Mouse (Mus musculus) embryo, embryonic 11 days (tissue): ENCODE data around the gene Sp1.

Experiments used
- DNase-seq: peaks from one replicate; pipeline ENCODE4 v3.0.0-alpha.2; 2015

Gene Sp1

DNA sequence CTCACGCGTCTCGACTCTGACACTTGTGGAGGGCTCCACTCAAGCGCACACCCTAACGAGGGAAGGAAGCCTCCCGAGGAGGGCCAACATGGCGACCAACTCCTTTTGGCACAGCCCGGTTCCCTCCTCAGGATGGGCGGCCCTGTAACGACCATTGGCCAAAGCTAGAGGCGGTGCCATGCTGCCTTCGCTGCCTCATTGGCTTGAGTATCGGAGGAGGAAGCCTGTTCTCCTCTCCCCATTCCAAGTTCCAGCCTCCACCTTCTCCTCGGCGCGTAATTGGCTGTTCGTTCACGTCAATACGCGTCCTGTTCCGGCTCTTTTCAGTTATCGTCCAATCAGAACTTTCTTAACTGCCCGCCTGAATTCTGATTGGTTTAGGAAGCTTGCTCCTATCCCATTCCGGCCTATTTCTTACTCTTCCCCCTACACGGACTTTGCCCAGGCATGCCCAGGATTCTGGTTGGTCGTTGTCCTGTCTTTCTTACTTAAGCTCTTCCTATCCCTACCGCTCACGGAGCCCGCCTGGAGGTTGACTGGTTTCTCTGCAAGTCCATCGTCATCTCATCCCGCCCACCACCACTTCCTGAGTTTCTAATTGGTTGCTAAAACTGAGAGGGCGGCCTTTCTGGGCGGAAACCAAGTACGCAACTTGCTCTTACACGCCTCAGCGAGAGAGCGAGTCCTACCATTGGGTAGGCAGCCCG is at the start of gene Sp1:
Gene Sp1, plus strand, starts transcription at position 655 of the 707 bp plus-strand sequence.
- peak; percentile 99 for DNase-seq

- peak; percentile 64 for DNase-seq
These were observed 49.2 kb upstream of the Sp1 start for GRCm38 (mm10) chr15:102356501-102357325.

GRCm38 (mm10) chr15:102358126-102358525 is 47.8 kb upstream of the Sp1 start:
- peak; percentile 62 for DNase-seq

- peak; percentile 7 for DNase-seq
These were observed 47.1 kb upstream of the Sp1 start for GRCm38 (mm10) chr15:102358834-102359233.

DNA sequence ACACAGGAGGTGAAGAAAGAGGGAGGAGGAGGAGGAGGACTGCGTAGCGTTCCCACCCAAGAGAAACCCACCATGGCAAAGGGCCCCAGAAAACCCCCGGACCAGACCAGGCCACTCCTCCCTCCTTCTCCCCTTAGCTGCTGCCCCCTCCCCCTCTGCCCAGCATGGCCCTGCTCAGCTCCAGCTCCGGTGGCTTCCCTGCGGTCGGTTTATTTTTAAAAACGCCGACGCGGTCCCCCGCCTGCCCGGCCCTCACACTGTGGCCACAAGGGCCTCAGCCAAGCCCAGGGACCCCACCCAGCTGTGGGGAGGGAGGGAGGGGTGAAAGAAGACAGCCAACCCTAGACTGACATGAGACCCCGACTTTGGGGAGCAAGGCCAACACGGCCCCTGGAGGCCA is 43.3 kb upstream of the Sp1 start:
- DNase-seq: peak; percentile 46

DNA sequence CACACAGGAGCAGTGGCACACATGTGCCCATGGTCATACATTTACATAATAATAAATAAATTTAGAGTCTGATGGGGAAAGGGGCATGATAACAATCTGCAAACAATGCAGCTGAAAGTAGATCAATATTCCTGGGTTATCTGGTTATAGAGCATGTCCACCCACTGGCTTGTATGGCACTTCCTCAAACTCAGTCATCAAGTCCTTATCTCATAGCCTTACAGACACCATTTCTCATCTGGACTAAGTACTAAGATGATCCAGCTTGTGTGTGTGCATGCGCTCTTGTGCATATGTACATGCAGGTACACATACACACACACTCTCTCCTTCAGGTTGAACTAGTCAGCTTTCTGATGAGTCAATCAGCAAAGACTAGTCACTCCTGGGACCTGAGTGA is 41.3 kb upstream of the Sp1 start:
- DNase-seq: no peak

GRCm38 (mm10) chr15:102366238-102366637 is 39.7 kb upstream of the Sp1 start:
- no peak for DNase-seq

- peak; percentile 63 for DNase-seq
These were observed 39.1 kb upstream of the Sp1 start, which contains the start of gene Sp7 for GRCm38 (mm10) chr15:102366733-102367344. Gene Sp7, minus strand, starts transcription at chr15:102367182.

DNA sequence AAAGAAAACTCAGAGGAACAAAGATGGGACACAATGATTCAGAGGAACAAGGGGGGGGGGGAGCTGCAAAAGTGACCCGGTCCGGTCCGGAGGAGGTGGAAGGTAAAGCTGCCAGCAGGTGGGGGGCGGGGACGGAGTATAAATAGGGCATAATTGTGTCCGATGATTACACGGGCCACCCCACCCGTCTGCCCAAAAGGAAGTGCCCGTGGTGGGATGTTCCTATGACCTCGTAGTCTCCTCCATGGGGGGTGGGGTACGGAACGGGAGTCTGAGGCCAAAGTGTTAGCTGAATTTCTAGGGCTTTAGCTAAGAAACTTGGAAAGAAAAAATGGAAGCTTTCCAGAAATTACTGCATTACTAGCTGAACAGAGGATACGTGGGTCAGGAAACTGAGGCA is 36.0 kb upstream of the Sp1 start:
- peak; percentile 10 for DNase-seq

- DNase-seq: peak; percentile 65
These were observed 35.2 kb upstream of the Sp1 start for GRCm38 (mm10) chr15:102370727-102371126.

DNA sequence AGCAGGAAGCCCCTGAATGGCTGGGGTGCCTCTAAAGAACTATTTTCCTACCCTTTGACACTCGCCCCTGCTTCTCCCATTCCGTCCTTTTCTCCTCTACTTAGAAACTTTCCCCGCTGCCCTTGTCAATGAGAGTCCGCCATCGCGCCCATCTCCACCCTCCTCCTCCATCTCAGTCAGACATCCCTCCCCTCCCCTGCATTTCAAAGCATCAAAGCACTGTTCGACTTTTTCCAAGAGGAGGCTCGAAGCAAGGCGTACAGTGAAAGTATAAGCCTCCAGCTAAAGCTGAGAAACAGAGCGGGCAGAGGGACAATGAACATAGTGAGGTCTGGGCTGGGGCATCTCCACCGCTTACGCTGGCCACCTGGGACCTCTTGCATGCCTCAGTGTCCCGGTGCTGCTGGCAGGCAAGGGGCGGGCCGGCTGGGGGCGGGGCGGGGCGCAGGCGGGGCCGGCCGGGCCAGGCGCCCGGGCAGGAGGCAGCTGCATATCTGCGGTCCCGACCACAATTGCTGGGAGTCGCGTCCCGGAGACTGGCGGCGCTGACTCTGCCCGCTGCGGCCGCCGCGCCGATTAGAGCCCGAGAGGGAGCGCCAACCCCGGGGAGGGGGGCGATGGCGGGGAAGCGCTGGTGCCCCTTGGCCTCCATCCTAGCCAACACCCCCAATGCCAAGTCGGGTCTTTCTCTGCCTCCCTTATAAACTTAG is 29.3 kb upstream of the Sp1 start:
- DNase-seq: peak; percentile 78

GRCm38 (mm10) chr15:102377163-102377543 is 28.8 kb upstream of the Sp1 start:
- DNase-seq: peak; percentile 94

GRCm38 (mm10) chr15:102377810-102378262 is 28.1 kb upstream of the Sp1 start:
- DNase-seq: peak; percentile 70

DNA sequence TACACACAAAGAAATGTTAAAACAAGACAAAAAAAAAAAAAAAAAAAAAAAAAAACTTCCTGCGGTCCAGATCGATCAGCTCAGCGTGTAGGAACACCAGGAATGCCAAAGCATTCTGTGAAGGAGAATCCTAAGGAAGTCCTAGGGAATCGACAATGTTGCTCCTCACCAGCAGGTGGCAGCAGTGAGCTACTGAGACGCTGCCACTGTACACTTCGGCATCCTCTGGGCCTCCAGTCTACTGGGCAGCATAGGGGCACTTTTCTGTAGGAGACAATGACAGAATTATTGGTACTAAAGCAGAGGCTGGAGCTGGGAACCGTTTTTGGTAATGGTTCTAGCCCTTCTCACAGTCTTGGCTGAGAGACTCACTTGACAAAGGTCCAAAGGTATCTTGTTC is 24.4 kb upstream of the Sp1 start:
- DNase-seq: peak; percentile 91

GRCm38 (mm10) chr15:102383671-102384070 is 22.3 kb upstream of the Sp1 start:
- no peak for DNase-seq

DNA sequence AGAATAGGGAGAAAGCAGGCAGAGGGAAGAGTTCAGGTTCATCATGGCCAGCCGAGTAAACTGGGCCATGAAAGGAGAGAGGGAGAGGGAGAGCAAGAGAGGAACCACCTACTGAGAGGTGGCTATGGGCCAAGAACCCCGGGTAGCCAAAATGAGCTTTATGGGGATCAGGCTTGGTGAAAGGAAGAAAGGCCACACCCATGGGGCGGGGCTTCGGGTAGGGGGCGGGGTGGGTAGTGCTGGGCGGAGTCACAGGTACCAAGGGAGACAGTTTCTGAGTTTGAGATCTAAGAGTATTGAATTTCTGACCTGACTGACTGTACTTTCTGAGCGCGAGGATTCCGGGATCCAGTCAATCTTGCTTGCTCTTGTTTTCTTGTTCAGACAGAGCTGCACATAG is 19.3 kb upstream of the Sp1 start:
- no peak for DNase-seq

GRCm38 (mm10) chr15:102388942-102389341 is 17.0 kb upstream of the Sp1 start:
- no peak for DNase-seq

- DNase-seq: no peak
These were observed 13.4 kb upstream of the Sp1 start for GRCm38 (mm10) chr15:102392520-102392919.

DNA sequence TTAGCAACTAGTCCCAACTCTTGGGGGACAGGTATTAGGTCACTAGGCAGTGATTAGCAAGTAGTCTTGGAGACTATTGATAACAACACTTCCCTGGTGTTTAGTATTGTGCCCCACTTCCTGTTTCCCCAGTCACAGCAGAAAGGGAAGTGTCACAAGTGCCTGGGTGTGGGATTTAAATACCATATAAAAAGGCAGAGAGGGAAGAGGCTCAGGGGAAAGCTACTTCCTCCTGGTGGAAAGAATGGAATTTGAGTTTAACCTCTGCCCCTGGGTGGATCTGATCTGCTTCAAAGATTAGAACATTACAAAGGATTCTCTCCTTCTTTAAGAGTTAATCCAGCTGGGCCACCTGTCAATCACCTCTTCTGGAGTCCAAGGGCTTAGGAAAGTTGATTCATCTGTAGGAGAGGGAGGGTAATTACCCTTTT is 12.3 kb upstream of the Sp1 start:
- peak; percentile 37 for DNase-seq

DNA sequence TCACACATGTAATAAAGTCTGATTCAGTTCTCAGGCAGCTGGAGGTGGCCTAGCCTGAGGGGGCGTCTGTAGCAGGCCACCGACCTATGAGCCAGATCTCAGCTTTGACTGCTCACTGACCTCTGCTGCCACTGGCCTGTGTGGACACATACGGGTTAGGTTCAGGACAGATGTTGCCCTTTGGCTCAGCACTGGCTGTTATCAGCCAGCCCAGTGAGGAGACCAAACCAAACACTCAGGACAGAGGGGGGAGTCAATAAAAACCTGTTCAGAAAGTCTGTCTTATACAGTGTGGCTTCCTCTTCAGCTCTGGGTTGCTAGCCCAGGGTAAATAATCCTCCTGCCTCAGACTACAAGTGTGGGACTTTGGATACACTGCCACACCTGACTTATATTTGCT is 10.9 kb upstream of the Sp1 start:
- peak; percentile 44 for DNase-seq

DNA sequence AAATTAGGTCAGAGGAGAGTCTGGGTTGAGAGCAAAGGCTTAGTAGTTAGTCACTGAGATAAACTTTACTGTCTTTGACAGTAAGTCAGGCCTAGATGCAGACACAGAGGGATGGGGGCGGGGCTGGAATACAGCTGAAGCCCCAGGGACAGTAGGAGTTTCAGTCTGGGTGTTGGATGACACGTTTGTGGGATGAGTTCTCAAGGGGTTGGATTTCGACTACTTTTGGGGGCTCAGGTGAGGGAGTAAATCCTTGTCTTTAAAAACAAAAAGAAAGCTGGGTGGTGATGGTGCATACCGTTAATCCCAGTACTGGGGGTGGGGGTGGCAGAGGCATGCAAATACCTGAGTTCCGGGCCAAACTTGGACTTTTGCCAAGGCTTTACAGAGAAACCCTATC is 7.3 kb upstream of the Sp1 start:
- DNase-seq: no peak

GRCm38 (mm10) chr15:102399229-102400221 is 6.4 kb upstream of the Sp1 start:
- DNase-seq: peak; percentile 89
